Mouse (Mus musculus): ENCODE data around the gene Sytl1. TPM values are rescaled to one million over a fixed set of nuclear protein-coding genes. Genes with fewer than 3 reads are reported as not detected.

The Sytl1 gene
- polyA plus RNA-seq, 1 experiment from 2014 or later, result 4.0 TPM

DNA sequence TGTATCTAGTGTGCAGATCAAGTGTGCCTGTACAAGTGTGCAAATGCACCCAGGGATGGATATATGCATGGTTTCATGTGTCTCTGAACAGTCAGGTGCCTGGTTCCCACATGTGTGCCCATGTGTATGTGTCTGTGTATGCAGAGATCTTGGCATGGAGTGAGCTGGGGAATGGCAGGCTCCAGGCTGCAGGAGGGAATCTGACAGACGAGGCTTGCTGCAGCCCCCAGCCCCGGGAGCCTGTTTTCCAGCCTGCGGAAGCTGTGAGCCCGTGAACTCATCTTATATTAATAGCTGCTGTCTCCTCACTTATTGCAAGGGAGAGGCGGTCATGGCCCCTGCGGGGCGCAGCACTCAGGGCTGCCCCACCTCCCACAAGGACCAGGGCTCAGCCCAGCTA is 58.5 kb downstream of the Sytl1 start:
- Histone ChIP-seq H3K36me3 (ENCODE audit: control insufficient read depth, insufficient read depth, low read length) (no peaks in the 10 kb centered on the region), H3K27ac (ENCODE audit: low read length) (peak overlapping the region; percentile 52), H3K9me3 (ENCODE audit: control insufficient read depth, low read length) (no peaks in the 10 kb centered on the region), H3K4me3 (ENCODE audit: low read length) (no peak overlapping the region), H3K4me1 (ENCODE audit: control insufficient read depth, insufficient read depth, low read length) (peaks cover 34% of the 10 kb centered on the region), H3K27me3 (replicated peaks; ENCODE audit: control insufficient read depth, insufficient read depth, low read length) (no peaks in the 10 kb centered on the region; the same call in 1 of the 2 replicates), H3K4me2 (ENCODE audit: low read depth, low read length) (no peak overlapping the region), H3K9ac (ENCODE audit: low read depth, low read length) (peak overlapping the region; percentile 47)
- ATAC-seq, result no peak
- WGBS, result 25% methylated on average over 7 of the region's 7 CpGs

DNA sequence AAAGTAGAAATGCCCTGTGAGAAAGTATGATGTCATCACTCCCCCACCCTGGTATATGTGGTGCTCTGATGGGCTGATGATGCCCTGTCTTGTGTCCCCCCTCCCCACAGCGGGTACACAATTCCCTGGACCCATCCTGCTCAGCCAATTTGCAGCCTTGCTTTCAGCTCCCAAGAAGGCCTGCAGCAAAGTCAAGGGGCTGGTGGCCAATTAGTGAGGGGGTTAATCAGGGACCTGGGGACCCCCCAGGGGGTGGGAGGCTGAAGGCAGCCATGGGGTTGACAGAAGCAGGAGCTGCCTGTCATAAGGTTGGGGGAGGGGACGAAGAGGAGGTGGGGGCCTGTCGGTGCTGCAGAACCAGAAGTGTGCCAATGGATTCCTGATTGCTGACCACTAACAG is 59.3 kb downstream of the Sytl1 start:
- no peak overlapping the region for H3K9ac ChIP-seq (ENCODE audit: low read depth, low read length)
- H3K27me3 ChIP-seq (replicated peaks; ENCODE audit: control insufficient read depth, insufficient read depth, low read length), result no peaks in the 10 kb centered on the region; the same call in 1 of the 2 replicates
- H3K36me3 ChIP-seq (ENCODE audit: control insufficient read depth, insufficient read depth, low read length), result no peaks in the 10 kb centered on the region
- H3K27ac ChIP-seq (ENCODE audit: low read length), result no peak overlapping the region
- 74% methylated on average over 3 of the region's 3 CpGs for WGBS
- H3K4me1 ChIP-seq (ENCODE audit: control insufficient read depth, insufficient read depth, low read length), result peaks cover 42% of the 10 kb centered on the region
- H3K4me2 ChIP-seq (ENCODE audit: low read depth, low read length), result no peak overlapping the region
- no peaks in the 10 kb centered on the region for H3K9me3 ChIP-seq (ENCODE audit: control insufficient read depth, low read length)
- H3K4me3 ChIP-seq (ENCODE audit: low read length), result no peak overlapping the region
- ATAC-seq, result no peak

Other genes with a start within 250 kb of the Sytl1 start
- gene Wasf2, start 132.6 kb downstream of the Sytl1 start, polyA plus RNA-seq (2015; fragmentation: Nextera tagmentation; extraction: Ambion mirVana), result 76.9 and 81.9 TPM in 2 replicates
- gene Cd164l2, start 51.0 kb downstream of the Sytl1 start, polyA plus RNA-seq (2015; fragmentation: Nextera tagmentation; extraction: Ambion mirVana), result 1.6 and 2.0 TPM in 2 replicates
- gene Gpr3, start 50.6 kb downstream of the Sytl1 start, polyA plus RNA-seq (2015; fragmentation: Nextera tagmentation; extraction: Ambion mirVana), result 0.05 and 0.24 TPM in 2 replicates
- 2.4 and 2.8 TPM in 2 replicates for gene Map3k6, start 22.3 kb downstream of the Sytl1 start, polyA plus RNA-seq (2015; fragmentation: Nextera tagmentation; extraction: Ambion mirVana)
- 69.8 and 75.7 TPM in 2 replicates for gene Tmem222, start 14.7 kb upstream of the Sytl1 start, polyA plus RNA-seq (2015; fragmentation: Nextera tagmentation; extraction: Ambion mirVana)
- gene Wdtc1, start 90.4 kb upstream of the Sytl1 start, polyA plus RNA-seq (2015; fragmentation: Nextera tagmentation; extraction: Ambion mirVana), result 11.4 and 12.8 TPM in 2 replicates
- gene Slc9a1, start 106.6 kb upstream of the Sytl1 start, polyA plus RNA-seq (2015; fragmentation: Nextera tagmentation; extraction: Ambion mirVana), result 9.1 and 9.2 TPM in 2 replicates
- gene Tent5b, start 217.0 kb upstream of the Sytl1 start, polyA plus RNA-seq (2015; fragmentation: Nextera tagmentation; extraction: Ambion mirVana), result 0.66 and 0.73 TPM in 2 replicates
- 0.70 and 0.81 TPM in 2 replicates for gene Trnp1, start 235.4 kb upstream of the Sytl1 start, polyA plus RNA-seq (2015; fragmentation: Nextera tagmentation; extraction: Ambion mirVana)

Data from intestine, embryonic 16.5 days (tissue).